Mouse (Mus musculus) kidney, postnatal 10 days (tissue): ENCODE measurements around the gene Tppp3.

Experiments used
- DNase-seq: peaks from one replicate; pipeline ENCODE4 v3.0.0; 2021; ENCODE audit warnings: mixed read lengths

The Tppp3 gene

DNA sequence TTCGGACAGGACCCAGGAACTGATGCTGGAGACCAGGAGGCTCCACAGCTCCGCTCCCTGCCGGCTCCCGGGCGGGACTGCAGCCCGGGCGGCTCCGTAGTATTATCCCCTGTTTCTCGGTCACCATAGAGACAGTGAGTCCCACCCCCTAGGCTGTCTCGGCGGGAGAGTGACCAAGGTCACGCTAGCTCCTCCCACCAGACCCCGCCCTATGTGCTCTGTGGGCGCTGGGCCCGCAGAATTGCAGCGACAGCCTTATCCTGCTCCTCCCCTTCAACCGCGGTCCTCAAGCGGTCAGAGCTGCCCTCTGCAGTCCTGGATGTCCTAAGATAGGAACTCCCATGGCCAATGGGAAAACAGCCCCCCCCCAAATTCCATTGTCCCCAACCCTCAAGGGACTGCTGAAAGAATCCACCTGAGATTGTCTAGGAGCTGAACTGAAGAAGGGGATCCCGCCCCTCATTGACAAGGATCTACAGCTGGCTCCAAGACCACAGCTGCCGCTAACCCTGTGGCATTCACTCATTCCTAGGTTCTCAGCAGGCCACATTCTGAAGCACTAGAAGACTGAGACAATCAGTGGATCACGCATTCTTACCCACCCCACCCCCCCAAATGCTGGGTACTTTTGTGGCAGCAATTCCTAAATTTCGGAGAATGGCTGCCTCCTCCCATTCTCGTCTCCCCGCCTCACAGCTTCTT, at the start of gene Tppp3:
TSS of gene Tppp3 (minus strand) at position 213 of the 702 bp plus-strand sequence.
- peak; percentile 97 for DNase-seq

DNA sequence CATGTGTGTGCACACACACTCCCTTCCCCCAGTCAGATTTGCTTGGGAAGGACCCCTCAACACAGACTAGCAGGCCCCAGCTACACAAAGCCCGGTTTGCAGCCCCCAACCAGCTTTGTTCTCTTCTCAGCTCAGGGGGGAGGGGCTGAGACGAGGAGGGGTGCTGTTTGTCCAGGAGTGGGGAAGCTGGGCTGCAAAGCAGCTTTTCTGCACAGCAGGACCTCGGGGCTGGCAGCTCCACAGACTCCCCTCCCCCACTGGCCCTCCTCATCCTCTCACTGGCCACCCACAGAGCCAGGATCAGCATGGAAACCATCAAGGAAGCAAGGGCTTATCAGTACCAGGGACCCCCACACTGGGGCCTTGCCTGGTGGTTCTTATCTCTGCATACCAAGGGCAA, 49.7 kb upstream of the Tppp3 start:
- no peak for DNase-seq

DNA sequence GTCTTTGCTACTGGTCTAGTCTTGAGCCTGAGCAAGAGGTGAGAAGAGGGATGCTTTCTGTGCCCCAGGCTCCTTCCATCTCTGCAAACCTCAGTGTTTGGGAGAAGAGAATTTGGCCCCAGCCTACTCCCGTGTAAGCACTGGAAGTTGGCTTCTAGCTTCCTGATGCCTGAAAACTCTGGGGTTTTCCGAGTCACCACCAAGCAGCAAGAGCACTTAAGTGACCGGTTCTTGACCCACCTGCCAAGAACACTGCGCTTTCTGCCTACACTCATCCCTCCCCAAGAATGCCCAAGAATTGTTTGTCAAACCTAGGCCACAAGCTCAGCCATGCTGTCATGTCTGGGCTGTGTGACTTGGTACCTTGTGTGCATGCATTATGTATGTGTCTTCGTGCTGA, 49.2 kb upstream of the Tppp3 start:
- DNase-seq, result no peak

DNA sequence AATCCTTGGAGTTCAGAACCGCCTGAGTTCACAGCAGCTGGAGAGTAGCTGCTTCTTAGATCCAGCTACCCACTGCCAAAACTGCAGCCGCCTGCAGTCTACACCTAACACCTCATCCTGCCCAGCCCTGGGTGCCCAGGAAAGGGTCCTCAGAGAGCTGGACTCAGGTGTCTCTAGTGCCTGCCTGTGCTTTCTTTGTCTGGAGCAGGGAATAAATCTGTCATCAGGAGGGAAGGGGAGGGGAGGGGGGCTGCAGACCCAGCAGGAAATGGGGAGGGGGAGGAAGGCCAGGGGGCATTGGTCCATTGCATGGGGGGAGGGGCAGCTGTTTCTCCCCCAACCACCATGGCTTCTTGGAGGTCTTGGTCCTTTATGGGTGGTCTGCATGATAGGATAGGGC, 48.3 kb upstream of the Tppp3 start:
- peak; percentile 57 for DNase-seq

DNA sequence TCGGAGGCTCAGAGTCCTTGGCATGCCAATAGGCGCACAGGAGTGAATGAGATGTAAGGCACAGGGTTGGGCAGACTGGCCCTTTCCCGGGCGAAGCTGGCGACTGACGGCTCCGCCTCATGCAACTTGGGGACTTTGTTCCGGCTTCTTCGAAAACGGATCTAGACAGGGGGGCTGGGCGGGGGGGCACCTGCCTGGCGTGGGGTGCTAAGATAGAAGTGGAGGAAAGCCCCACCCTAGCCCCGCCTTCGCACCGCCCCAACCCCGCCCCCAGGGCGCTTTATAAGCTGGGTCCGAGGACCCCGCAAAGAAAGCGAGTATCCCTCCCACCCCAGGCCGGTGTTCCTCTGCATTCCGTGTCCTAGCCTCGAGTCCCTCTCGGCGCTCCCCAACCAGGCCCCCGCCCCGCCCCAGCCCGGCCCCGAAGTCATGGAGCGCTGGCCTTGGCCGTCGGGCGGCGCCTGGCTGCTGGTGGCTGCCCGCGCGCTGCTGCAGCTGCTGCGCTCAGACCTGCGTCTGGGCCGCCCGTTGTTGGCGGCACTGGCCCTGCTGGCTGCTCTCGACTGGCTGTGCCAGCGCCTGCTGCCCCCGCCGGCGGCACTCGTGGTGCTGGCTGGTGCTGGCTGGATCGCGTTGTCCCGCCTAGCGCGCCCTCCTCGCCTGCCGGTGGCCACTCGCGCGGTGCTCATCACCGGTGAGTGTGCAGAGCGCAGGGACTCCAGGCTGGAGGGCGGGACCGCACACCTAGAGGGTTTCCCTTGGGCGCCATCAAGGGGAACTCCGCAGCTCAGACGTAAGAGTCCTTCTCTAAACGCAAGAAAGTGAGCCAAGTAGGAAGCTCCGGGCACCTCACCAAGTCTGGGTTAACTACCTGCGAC, 47.3 kb upstream of the Tppp3 start, which contains the start of gene Hsd11b2:
TSS of gene Hsd11b2 (plus strand) at position 320 of the 878 bp plus-strand sequence.
- peak; percentile 80 for DNase-seq

DNA sequence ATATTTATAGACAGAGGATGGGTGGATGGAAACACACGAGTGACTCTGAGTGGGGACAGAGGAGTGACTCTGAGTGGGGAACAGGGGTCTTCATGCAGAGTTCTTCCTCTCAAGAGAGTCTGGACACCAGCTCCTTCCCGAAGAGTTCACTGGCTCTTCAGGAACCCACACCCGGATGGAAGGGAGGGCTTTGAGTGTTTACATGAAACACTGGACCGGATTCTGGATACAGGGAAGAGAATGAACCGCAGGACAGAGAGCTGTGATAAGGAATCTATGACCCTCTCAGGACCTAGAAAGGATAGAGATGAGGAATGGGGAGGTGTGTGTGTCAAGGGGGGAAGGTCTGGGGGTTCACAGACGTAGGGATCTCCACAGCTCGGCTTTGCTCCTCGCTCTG, 46.0 kb upstream of the Tppp3 start:
- peak; percentile 51 for DNase-seq

DNA sequence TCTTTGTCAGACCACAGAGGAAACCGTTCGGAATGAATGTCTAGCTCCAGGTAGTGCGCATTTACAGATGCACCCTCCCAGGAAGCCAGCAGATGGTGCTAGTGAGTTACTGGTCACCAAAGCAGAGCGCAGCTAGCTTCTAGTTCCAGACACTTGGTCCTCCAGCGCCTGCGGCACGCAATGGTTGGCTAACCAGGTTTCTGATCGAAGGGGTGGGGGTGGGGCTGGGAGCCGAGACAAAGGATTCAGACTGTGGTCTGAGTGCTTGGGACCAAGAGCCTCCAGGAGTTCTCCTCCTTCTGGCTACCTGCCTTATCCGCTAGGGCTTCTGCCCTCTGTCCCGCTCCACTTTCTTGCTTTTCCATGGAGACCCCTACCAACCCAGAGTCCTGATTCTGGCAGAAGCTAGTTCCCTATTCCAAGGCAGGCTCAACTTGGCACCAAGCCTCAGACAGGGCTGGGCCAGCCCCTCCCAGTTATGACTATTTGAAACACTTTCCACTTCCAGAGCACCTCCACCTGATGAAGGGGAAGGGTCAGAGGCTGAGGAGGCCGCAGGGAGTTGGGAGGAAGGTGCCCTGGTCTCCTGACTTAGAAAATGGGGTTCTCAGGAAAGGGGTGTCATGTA, 44.8 kb upstream of the Tppp3 start:
- peak; percentile 87 for DNase-seq

DNA sequence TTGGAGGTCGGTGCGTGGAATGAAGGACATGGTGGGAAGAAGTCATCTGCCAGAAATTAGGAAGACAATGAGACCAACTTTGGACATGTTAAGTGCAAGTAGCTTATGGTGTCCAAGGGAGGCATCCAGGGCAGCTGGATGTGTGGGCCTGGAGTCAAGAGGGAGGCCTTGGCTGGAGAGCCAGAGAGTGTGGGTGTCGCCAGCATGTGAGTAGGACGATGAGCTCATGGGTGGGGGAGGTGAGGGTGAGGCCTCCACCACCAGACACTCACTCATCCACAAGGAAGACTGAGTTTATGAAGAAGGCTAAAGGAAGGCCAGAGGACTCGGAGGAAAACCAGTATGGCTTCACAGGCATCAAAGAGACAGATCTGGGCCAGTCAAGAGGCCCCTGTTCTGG, 43.3 kb upstream of the Tppp3 start:
- DNase-seq, result no peak

DNA sequence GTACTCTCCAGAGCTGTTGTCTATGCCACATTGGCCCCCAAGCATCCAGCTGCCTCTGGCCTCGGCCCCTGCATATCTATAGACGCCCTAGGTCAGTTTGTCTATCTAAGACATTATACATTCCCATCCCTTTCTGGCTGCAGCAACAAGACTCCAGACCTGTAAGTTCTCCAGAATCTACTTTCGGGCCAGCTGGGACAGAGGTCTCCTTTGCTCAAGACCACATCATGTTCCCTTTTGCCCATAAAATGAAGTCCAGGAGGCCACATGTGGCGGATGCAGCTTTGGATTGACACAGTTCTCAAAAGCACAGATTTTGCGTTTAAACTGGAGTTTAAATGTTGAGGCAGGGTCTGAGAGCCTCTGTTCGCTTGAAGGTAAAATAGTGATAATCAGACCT, 42.9 kb upstream of the Tppp3 start:
- DNase-seq, result no peak

DNA sequence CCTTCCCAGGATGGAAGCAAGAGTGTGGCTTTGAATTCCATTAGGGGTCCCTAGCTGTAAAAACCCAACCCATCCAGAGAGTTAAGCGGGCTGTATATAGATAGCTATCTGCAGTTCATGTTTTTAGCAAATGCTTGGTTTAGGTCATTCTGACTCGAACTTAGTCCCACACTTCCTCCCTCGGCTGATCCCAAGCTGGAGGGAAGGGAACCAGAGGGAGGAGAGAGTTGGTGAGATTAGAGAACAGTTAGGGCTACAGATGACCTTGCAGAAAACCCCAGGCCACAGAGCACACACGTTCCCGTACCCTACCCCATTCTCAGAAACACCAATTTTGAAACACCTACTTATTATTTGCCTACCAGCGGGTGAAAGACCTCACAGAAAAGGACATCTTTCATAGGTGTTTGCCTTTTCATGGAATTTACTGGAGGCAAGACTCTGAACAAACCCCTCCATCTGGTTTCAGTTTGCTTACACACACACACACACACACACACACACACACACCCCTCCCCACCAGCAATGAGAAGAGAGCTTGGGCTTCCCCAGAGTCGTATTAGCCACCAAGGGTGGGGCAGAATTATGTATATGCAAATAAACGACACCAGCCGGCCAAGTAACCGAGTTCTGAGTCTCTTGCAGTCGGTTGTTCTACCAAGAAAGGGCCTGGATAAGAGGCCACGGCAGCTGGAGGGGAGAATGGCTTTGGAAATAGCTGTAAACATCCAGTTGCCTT, 38.8 kb upstream of the Tppp3 start:
- no peak for DNase-seq

DNA sequence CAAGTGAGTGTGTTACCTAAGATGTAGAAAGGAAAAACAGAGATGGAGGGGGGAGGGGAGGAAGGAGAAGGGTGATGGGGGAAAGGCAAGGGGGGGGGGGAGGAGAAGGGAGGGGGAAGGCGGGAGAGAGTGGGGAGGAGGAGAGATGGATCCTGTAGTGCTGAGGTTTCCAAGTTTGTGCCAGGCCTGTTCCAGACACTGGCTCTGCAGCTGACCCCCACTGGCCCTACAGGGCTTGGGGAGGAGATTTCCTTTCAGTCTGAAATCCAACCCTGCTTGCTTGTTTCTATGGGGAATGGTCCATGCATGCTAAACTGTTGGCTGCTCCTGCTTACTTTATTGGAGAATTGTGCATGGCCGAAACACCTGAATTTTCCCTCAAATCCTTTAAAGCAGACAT, 37.4 kb upstream of the Tppp3 start:
- DNase-seq, result no peak

DNA sequence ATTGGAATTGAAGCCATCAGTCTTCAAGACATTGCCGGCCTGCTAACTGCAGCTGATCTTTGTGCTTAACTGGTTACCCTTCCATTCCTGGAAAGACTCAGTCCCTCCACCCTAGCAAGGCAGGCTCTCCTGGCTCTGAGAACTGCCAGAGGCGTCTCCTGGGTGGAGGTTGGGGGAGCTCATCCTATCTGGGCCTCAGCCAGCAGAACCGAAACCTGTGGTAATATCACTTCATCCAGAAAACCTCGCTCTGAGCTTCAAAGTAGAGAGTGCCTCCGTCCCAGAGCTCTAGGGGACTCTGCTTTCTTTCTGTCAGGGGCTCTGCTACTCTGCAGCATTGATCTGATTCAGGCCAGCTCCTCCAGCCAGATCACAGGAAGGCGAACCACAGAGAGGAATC, 35.7 kb upstream of the Tppp3 start:
- no peak for DNase-seq

DNA sequence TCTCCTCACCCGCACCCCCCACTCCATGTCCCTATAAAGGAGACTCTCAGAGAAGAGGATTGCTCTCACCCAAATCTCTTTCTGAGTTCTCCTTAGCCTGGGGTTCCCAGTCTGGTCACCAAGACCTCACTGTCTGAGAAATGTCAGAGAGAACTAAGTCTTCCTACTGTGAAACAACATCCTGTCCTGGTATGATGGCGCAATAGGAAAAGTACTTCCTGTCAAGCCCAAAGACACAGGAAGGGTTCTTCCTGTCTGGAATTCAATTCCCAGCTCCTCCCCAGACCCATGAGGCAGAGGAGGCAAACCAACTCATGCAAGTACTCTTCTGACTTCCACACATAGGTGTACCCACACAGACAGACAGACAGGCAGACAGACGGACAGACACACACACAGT, 33.3 kb upstream of the Tppp3 start:
- no peak for DNase-seq

DNA sequence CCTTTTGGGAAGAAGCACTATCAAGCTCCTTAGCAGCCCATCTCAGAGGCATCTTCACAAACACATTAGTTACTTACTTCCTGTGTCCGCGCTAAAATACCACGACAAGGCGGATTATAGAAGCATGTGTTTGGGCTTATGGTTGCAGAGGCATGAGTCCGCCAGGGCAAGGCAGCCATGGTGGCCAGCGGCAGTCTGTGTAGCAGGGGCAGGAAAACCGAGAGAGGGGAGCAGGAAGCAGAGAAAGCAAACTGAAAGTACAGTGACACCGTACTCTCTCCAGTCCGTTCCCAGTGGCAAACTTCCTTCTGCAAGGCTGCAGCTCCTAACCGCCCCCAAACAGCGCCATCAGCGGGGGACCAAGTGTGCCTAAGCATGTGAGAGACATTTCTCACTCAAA, 28.5 kb upstream of the Tppp3 start:
- DNase-seq, result no peak

DNA sequence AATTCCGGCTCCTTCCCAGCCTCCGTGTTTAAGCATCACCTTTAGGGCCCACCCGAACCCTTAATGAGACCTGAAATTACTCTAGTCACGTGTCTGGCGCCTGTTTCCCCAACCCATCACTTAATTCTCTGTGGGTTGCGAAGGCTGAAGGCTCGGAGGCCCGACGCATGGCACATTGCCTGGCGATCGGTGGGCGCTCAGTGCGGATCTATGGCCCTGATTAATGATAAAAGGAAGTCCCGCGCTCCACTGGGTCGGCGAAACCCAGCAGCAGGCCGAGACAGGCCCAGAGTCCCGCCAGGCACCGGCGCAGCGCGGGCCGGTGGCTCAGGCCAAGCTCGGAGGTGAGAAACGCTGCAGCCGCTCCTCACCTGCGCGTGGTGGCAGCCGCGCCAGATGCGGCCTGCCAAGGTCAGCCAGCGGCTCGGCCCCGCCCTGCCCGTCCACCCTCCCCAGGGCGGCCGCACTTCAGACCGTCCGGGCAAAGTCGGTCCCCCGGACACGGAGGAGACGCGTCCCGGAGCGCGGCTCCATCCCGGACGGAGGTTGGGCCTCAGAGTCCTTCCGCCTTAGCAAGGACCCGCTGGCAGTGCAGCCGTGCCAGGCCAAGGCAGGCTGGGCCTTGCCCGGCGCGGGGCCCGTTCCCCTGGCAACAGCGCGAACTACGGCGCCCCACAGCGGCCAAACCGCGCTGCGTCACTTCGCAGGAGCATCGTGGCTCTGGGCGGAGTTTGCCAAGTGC, 25.3 kb upstream of the Tppp3 start, which contains the start of gene Zdhhc1:
TSS of gene Zdhhc1 (minus strand) at position 464 of the 742 bp plus-strand sequence.
- DNase-seq, result peak; percentile 94

DNA sequence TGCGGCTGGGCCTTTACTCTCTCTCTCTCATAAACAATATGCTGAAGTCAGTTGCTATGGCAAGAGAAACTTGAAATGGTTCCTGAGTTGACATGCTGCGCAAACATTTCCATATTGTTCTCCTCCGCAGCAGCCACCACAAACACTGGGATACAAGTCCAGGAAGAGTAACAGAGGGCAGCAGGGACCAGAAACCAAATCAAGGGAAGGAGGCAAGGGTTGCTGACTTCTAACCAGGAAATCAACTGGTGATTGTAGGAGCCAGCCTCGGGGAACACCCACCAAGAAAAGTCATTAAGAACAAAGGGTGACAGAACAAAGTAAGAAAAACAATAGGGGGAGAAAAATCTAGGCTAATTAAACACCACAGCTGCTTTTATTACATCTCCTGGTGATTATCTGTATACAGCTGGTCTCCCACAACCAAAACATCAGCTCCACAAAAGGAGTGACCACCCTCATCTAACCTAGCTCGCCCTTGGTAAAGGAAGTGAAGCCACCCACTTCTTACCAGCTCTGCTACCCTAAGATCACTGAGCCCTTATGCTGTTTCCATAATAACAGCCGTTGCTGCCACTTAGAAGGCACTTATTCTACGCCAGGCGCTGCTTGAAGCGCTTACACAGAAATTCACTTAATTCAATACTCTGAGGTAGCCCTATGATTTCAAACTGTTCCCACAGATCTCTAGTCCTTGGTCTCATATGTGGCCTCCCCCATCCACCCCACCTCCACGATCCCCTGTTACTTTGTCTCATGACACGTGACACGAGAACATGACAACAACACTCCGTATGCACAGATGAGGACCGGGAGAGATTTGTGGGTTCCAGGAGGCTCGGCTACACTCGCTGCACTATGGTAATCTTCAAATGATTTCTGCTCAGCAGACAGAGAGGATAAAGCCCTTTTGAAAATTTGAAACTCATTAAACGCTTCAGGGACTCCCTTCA, 24.3 kb upstream of the Tppp3 start:
- no peak for DNase-seq

DNA sequence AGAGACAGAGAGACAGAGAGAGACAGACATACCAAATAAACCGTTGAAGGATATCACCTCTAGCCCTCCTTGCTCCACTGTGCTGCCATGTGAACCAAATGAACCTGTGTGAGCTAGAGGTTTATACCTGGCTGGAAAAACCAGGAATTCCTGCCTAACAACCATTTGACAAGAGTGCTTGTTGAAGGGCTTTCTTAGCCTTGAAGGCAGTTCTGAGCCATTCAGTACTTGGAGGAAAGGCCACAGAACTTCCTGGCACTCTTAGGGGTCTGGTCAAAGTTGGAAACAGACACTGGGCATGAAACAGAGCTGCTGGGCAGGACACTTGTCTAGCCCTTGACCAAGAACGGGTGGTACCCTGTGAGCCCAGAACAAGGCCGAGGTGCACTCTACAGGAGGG, 23.2 kb upstream of the Tppp3 start:
- no peak for DNase-seq

DNA sequence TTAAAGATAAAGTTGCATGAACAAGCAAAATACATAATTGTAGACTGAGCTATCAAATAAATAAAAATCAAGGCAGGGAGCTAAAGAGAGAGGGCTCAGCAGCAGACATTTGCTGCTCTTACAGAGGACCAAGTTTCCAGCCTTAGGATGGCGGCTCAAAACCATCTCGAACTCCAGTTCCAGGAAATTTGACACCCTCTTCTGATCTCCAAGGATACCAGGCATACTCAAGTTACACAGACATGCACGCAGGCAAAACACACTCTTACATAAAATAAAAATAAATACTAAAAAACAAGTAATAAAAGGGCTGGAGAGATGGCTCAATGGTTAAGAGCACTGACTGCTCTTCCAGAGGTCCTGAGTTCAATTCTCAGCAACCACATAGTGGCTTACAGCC, 22.2 kb upstream of the Tppp3 start:
- DNase-seq, result no peak

DNA sequence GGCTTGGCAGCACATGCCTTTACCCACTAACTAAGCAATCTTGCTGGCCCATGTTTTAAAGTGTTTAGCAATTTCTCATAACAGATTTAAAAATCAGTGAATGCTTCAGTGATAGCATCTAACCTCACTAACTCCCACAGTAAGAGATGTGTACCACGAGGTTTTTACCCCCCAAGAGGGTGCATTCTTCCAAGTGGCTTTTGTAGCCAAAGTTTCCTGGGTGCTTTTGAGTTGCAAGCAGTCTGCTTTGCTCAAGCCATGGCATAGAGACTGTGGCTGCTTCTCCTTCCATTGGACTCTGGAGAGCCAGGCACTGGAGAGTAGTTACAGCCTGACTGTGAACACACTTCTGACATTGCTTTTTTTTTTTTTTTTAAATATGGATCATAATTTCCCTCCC, 18.0 kb upstream of the Tppp3 start:
- DNase-seq, result no peak

DNA sequence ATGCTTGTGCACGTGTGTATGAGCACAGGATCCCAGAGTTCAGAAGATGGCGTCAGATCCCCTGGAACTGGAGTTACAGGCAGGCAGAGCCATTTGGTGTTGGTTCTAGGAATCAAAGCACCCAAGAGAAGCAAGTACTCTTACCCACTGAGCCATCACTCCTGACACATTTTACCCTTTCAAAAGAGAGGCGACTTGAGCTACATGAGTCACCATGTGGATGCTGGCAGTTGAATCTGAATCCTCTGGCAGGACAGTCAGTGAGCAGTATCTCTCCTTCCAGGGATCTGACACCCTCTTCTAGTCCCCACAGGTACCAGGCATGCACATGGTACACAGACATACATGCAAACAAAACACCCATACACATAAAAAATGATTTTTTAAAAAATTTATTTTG, 16.8 kb upstream of the Tppp3 start:
- DNase-seq, result no peak

DNA sequence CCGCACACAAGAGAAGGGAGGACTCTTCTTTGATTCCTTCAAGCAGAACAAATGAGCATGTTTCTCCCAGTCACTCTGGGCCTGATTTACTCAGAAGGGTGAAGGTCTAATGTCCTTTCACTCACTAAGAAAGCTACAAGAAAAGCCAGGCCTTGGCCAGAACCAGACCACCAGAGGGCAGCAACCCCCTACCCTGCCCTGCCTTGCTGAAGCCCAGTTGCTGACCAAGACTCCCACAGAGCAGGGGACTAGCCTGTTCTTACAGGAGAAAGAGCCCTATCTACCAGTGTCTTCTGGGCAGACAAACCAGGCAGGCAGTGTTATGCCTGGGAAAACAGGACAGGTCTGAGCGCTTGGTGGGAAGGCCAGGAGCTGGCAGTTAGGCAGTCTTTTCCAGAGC, 13.1 kb upstream of the Tppp3 start:
- peak; percentile 91 for DNase-seq
